Mouse (Mus musculus) bone marrow macrophage, adult 2 months (primary cell): Measurements from ENCODE around the gene Ksr1.

ENCODE experiments used
- CTCF ChIP-seq: IDR thresholded peaks from 2 replicates; pipeline ENCODE4 v1.5.1; 2012; ENCODE audit warnings: low read depth, mild to moderate bottlenecking, low read length, moderate library complexity
- POLR2A ChIP-seq: IDR thresholded peaks from 2 replicates; pipeline ENCODE4 v1.6.1; 2012; ENCODE audit warnings: mild to moderate bottlenecking, low read depth, low read length, borderline replicate concordance

DNA sequence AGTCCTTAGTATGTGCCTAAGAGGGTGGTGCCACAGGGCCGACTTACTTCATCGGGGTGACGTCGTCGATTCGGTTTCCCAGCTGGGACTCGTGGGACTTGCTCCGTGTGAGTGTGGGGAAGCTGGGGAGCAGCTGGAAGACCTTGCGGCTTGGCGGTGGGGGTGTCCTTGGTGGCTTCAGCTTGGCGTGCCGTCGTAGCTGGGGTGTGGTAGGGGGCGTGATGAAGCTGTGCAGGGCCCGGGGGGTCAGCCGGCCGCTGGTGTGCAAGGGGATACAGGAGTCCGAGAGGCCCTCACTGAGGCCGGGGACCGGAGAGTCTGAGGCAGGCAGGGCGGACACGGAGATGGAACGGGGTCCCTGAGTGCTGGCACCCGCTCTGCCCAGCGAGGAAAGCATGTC, 101.4 kb downstream of the Ksr1 start:
- TF ChIP-seq POLR2A (no peak), CTCF (no peak)
